Mouse (Mus musculus) liver, embryonic 14.5 days (tissue): ENCODE data around the gene Spindoc. TPM values are rescaled to one million over a fixed set of nuclear protein-coding genes. Genes with fewer than 3 reads are reported as not detected.

ENCODE experiments used
- ATAC-seq: fragments of 200-750 bp; cut with Nextera tagmentation; 2 replicates; pipeline ENCODE4 v1.8.0; 2017; ENCODE audit warnings: moderate number of reproducible peaks, mild to moderate bottlenecking, moderate library complexity; ENCODE audit not compliant: insufficient read depth
- DNase-seq, 3 experiments: peaks; one replicate each; pipeline ENCODE4 v3.0.0-alpha.2; 2012 to 2013; ENCODE audit warnings: low read depth in 3 of 3, low spot score in 3 of 3
- H3K27ac ChIP-seq: fragments of 300-500 bp; sonication (generic); 2 replicates; pipeline ENCODE4 v1.5.1; 2014; ENCODE audit warnings: moderate library complexity, mild to moderate bottlenecking, control low read depth, inconsistent platforms
- H3K27me3 ChIP-seq: fragments of 300-500 bp; sonication (generic); 2 replicates; pipeline ENCODE4 v1.6.1; 2014; ENCODE audit warnings: mild to moderate bottlenecking, low read length, moderate library complexity; ENCODE audit not compliant: control insufficient read depth, insufficient read depth
- H3K36me3 ChIP-seq: fragments of 300-500 bp; sonication (generic); replicated peaks from 2 replicates; pipeline ENCODE4 v1.6.1; 2014; ENCODE audit warnings: low read depth; ENCODE audit not compliant: control insufficient read depth, insufficient read depth
- H3K4me1 ChIP-seq, 2 experiments: fragments of 200-500 bp in 1 of 2; fragments of 300-500 bp in 1 of 2; sonication (generic) in 1 of 2; replicated peaks; 2 replicates each; pipeline ENCODE4 v1.6.1; 2012 to 2014; ENCODE audit warnings: antibody characterized with exemption in 1 of 2, inconsistent platforms in 1 of 2, low read length in 1 of 2; ENCODE audit not compliant: control insufficient read depth in 2 of 2, insufficient read depth in 2 of 2
- H3K4me2 ChIP-seq: fragments of 300-500 bp; sonication (generic); 2 replicates; pipeline ENCODE4 v1.6.1; 2014; ENCODE audit warnings: low read depth, mild to moderate bottlenecking, control low read depth, moderate library complexity
- H3K4me3 ChIP-seq, 2 experiments: fragments of 200-500 bp in 1 of 2; fragments of 300-500 bp in 1 of 2; sonication (generic) in 1 of 2; 2 replicates each; pipeline ENCODE4 v1.5.1; 2012 to 2014; ENCODE audit warnings: low read depth in 2 of 2, low read length in 2 of 2, mild to moderate bottlenecking in 2 of 2, control low read depth in 1 of 2, inconsistent platforms in 1 of 2, moderate library complexity in 1 of 2; ENCODE audit not compliant: insufficient read depth in 1 of 2
- H3K9ac ChIP-seq: fragments of 300-500 bp; sonication (generic); replicated peaks from 2 replicates; pipeline ENCODE4 v1.6.1; 2014; ENCODE audit warnings: mild to moderate bottlenecking, control low read depth, moderate library complexity
- H3K9me3 ChIP-seq: fragments of 300-500 bp; sonication (generic); 2 replicates; pipeline ENCODE4 v1.6.1; 2016; ENCODE audit warnings: low read length, mixed read lengths; ENCODE audit not compliant: control insufficient read depth
- CTCF ChIP-seq: IDR thresholded peaks from 2 replicates; pipeline ENCODE4 v1.5.1; 2016; ENCODE audit warnings: antibody characterized with exemption, low read depth, control low read depth
- EP300 ChIP-seq: IDR thresholded peaks from 2 replicates; pipeline ENCODE4 v1.6.1; 2016; ENCODE audit warnings: antibody characterized with exemption, low read depth
- WGBS: fragments of 180-500 bp; shearing (Covaris S2); extraction: QIAGEN DNeasy Blood & Tissue Kit; methylation state at CpG from one replicate; pipeline ENCODE4 v1.1.7; 2014; ENCODE audit not compliant: insufficient replicate concordance; 5-methylcytosine and 5-hydroxymethylcytosine counted together
- polyA plus RNA-seq, 2 experiments: library from polyadenylated mRNA; depleted of rRNA in 1 of 2; stranded (reverse) in 1 of 2; unstranded in 1 of 2; fragments of >200 nt; fragmentation: Nextera tagmentation in 1 of 2; extraction: Ambion mirVana in 1 of 2; gene quantifications; 2 replicates each; pipeline versions ENCODE4 v1.2.1 to v1.2.3; 2012 to 2014

Gene Spindoc
- polyA plus RNA-seq, 2 experiments = 2.2 to 2.5 TPM

DNA sequence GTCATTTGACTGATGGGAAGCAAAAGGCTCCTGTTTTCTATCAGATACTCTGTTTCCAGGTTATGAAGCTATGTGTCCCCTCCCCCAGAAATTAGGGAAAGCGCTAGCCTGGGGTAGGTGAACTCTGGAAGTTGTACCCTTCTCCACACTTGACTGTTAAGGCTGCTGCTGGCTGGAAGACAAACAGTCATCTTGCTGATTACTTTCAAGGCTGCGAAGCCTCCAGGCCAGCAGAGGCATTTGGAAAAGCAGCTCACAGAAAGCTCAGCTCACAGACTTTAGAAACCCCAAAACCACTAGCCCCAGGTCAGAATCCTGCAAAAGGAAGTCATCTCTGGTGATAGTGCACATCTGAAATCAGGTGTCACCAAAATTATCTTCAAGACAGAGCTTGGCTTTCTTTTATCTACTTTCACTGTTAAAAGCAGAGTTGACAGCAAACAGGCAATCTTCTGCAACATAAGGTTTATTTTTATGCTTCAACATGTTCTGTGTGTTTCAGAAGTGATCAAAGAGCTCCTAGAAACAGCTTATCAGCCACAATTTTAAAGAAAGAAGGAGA lies 44.9 kb downstream of the Spindoc start:
- Histone ChIP-seq H3K4me1 (peaks cover 29 to 46% of the 10 kb centered on the region in 2 experiments), H3K4me3 (no peak overlapping the region), H3K27me3 (no peaks in the 10 kb centered on the region), H3K4me2 (no peak overlapping the region; the same call in 1 of the 2 replicates), H3K9me3 (no peaks in the 10 kb centered on the region), H3K36me3 (no peaks in the 10 kb centered on the region), H3K9ac (no peak overlapping the region; the same call in 1 of the 2 replicates), H3K27ac (no peak overlapping the region)
- no peak for DNase-seq
- ATAC-seq = no peak
- TF ChIP-seq CTCF (no peak), EP300 (no peak)
- WGBS = 72% methylated on average over 2 of the region's 2 CpGs

DNA sequence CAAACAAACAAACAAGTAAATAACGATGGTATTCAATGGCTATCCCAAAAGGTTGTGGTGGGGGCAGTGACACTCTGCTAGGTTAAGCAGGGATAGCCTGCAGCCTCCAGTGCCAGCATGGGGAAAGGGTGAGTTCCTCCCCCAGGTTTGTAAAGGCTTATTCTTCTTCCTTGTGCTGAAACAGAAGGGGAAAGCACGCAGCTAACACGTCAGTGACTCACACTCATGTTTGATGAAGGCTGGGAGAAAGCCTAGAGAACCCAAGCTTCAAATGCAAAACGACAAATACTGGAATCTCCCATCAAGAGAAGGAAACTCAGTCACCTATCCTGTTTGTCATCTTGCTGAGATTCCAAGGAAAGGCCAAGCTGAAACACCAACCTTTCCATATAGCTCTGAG lies 47.1 kb downstream of the Spindoc start:
- peaks cover 22 to 38% of the 10 kb centered on the region in 2 experiments for H3K4me1 ChIP-seq
- 72% methylated on average over 4 of the region's 4 CpGs for WGBS
- DNase-seq = no peak
- H3K27me3 ChIP-seq = no peaks in the 10 kb centered on the region
- TF ChIP-seq EP300 (no peak), CTCF (no peak)
- ATAC-seq = no peak
- H3K9ac ChIP-seq = no peak overlapping the region
- no peaks in the 10 kb centered on the region for H3K36me3 ChIP-seq
- H3K9me3 ChIP-seq = no peaks in the 10 kb centered on the region
- no peak overlapping the region for H3K4me3 ChIP-seq
- H3K4me2 ChIP-seq = no peak overlapping the region
- H3K27ac ChIP-seq = no peak overlapping the region

DNA sequence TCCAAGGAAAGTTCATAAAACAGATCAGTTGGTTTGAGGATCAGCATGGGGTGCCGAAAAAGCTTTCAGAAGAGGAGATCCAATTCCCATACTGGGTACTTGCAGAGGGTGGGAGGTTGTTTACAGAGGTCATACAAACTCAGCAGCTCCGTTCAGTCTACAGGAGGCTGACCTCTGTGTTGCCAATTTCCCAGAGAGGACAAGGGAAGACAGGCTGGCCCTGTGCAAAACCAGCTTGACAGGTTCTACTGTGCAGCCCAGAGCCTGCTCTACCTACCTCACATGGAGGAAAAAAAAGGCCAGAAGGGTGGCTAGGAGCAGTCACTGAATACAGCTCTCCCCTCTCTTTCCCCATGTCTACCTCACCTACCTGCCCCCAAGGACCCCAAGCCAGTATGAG lies 48.7 kb downstream of the Spindoc start:
- no peak for TF ChIP-seq CTCF
- Histone ChIP-seq H3K4me1 (peaks cover 9 to 24% of the 10 kb centered on the region in 2 experiments), H3K27ac (no peak overlapping the region), H3K9me3 (no peaks in the 10 kb centered on the region), H3K36me3 (no peaks in the 10 kb centered on the region), H3K4me3 (no peak overlapping the region), H3K4me2 (no peak overlapping the region), H3K27me3 (no peaks in the 10 kb centered on the region), H3K9ac (no peak overlapping the region)
- DNase-seq (no peak), ATAC-seq (no peak)
- WGBS = 65% methylated on average over 2 of the region's 2 CpGs

DNA sequence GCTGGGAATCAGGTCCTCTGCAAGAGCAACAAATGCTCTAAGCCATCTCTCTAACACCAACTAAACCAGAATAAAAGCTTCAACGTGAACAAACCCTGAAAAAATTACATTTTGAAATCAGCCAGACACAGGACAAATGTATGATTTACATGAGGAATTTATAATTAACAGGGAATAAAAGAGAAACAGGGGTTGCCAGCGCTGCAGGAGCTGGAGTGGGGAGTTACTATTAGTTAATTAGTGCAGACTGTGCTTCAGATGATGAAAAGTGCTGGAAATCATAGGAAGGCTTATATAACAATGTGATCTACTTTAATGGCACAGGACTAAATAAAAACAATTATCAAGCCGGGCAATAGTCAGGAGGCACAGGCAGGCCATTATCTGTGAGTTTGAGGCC lies 61.4 kb downstream of the Spindoc start:
- DNase-seq = no peak
- Histone ChIP-seq H3K36me3 (no peaks in the 10 kb centered on the region), H3K9me3 (no peaks in the 10 kb centered on the region), H3K4me1 (peaks cover 0 to 14% of the 10 kb centered on the region in 2 experiments; a peak in 3 of 4 replicates), H3K9ac (no peak overlapping the region), H3K4me2 (no peak overlapping the region), H3K27me3 (no peaks in the 10 kb centered on the region), H3K27ac (no peak overlapping the region), H3K4me3 (no peak overlapping the region)
- WGBS = 76% methylated on average over 3 of the region's 3 CpGs
- ATAC-seq = no peak
- TF ChIP-seq CTCF (no peak), EP300 (no peak)

DNA sequence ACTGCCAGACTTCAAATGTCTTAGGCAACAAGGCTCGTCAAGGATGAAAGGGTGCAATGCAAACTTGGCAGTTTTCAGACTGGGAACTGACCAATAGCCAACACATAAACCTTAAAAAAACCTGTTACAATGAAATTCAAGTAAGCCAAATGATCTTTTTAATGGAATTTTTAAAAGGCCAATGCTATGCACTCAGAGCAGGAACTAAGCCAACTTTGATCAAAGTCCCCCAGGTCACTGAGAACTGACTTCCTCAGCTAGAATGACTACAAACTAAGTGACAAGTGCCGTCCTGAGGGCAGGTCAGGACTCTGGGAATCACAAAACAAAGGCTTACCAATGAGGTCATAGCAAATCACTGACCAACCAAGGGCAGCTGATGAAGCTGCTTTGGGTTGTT lies 62.6 kb downstream of the Spindoc start:
- Histone ChIP-seq H3K27ac (no peak overlapping the region), H3K9me3 (no peaks in the 10 kb centered on the region), H3K27me3 (no peaks in the 10 kb centered on the region), H3K4me2 (no peak overlapping the region), H3K36me3 (no peaks in the 10 kb centered on the region), H3K9ac (no peak overlapping the region), H3K4me3 (no peak overlapping the region), H3K4me1 (peaks cover 6 to 21% of the 10 kb centered on the region in 2 experiments)
- DNase-seq (no peak), ATAC-seq (no peak)
- 57% methylated on average over 2 of the region's 2 CpGs for WGBS
- no peak for TF ChIP-seq CTCF
- no peak for TF ChIP-seq EP300
